Mouse (Mus musculus) olfactory bulb, adult 2 months (tissue): Measurements from ENCODE around the gene Tsc22d1.

Experiments used
- CTCF ChIP-seq: fragments of 200-500 bp; IDR thresholded peaks from 2 replicates; pipeline ENCODE4 v1.5.1; 2012; ENCODE audit warnings: low read depth, mild to moderate bottlenecking, low read length, moderate library complexity; ENCODE audit not compliant: insufficient read depth
- POLR2A ChIP-seq: fragments of 200-500 bp; IDR thresholded peaks from 2 replicates; pipeline ENCODE4 v1.6.1; 2012; ENCODE audit warnings: mild to moderate bottlenecking, low read depth, low read length, moderate library complexity; ENCODE audit not compliant: insufficient read depth

DNA sequence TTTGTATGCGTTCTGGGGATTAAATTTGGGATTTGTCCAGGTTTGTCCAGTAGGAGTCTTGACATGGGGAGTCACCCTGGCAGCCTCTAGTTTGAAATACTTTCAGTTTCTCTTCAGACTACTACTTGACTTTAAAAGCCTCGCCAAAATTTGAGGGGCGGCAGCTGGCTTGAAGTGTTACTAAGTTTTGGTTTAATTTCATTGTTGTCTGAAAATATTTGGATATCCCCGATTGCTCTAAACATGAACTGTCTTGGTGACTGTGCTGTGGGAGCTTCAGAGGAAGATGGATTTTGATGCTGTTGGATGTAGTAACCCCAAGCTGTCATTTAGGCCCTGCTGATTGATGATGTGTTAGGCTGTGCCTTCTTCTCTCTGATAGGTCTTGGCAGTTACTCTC is 34.2 kb downstream of the Tsc22d1 start:
- TF ChIP-seq CTCF: no peak
- no peak for TF ChIP-seq POLR2A
